Mouse (Mus musculus): ENCODE results near the gene Mlx.

DNA sequence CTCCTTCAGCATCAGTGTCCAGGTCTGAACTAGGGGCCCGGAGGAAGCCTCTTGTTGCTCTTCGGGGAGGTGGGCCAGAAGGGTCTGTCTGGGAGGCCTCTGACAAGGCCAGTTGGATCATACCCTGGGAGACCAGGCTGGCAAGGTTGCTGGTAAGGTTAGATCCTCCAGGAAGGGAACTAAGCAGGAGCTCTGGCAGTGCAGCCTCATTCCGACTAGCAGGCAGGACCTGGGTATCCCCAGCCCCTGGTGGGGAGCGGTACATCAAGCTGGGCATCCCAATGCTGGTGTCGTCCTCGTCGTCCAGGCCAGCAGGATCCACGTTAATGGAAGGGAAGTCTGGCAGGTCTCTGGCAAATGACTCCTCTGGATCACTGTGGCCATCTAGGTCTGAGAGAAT lies 11.2 kb downstream of the Mlx start:
- TF ChIP-seq CHD2 (IDR thresholded peaks at IDR 0.05; ENCODE audit: low read depth, low read length), result no peak
- no peak for TF ChIP-seq ZC3H11A (IDR thresholded peaks at IDR 0.05; ENCODE audit: borderline replicate concordance, low read depth, low read length)
